Mouse (Mus musculus) olfactory bulb, adult 2 months (tissue): Measurements from ENCODE around the gene Ncapg.

Experiments used
- CTCF ChIP-seq: fragments of 200-500 bp; IDR thresholded peaks from 2 replicates; pipeline ENCODE4 v1.5.1; 2012; ENCODE audit warnings: low read depth, mild to moderate bottlenecking, low read length, moderate library complexity; ENCODE audit not compliant: insufficient read depth
- POLR2A ChIP-seq: fragments of 200-500 bp; IDR thresholded peaks from 2 replicates; pipeline ENCODE4 v1.6.1; 2012; ENCODE audit warnings: mild to moderate bottlenecking, low read depth, low read length, moderate library complexity; ENCODE audit not compliant: insufficient read depth

- TF ChIP-seq POLR2A, result no peak
- TF ChIP-seq CTCF, result no peak
Observed at GRCm38 (mm10) chr5:45685243-45685642, 15.5 kb downstream of the Ncapg start.
